Mouse (Mus musculus) thymus, adult 2 months (tissue): ENCODE results near the gene Snapc4. TPM values are rescaled to one million over a fixed set of nuclear protein-coding genes. Genes with fewer than 3 reads are reported as not detected.
"Not testable (repeated sequence)": the region's sequence is repeated elsewhere in the genome, so short reads cannot be mapped to it uniquely, and the experiment has no call there.

Experiments used
- DNase-seq: peaks from one replicate; pipeline ENCODE4 v3.0.0; 2021
- H3K27ac ChIP-seq: fragments of 200-500 bp; 2 replicates; pipeline ENCODE4 v1.5.1; 2012; ENCODE audit warnings: low read length, control low read depth; ENCODE audit not compliant: control insufficient read depth, insufficient read depth
- H3K27me3 ChIP-seq: fragments of 200-500 bp; 2 replicates; pipeline ENCODE4 v1.6.1; 2012; ENCODE audit warnings: mild to moderate bottlenecking, low read length, moderate library complexity, mixed read lengths; ENCODE audit not compliant: control insufficient read depth, insufficient read depth
- H3K36me3 ChIP-seq: fragments of 200-500 bp; 2 replicates; pipeline ENCODE4 v1.6.1; 2012; ENCODE audit warnings: mild to moderate bottlenecking, low read length, moderate library complexity; ENCODE audit not compliant: control insufficient read depth, insufficient read depth
- H3K4me1 ChIP-seq: fragments of 200-500 bp; replicated peaks from 2 replicates; pipeline ENCODE4 v1.6.1; 2012; ENCODE audit warnings: low read length; ENCODE audit not compliant: control insufficient read depth, insufficient read depth
- H3K4me3 ChIP-seq: fragments of 200-500 bp; 2 replicates; pipeline ENCODE4 v1.5.1; 2012; ENCODE audit warnings: mild to moderate bottlenecking, low read length, control low read depth, moderate library complexity; ENCODE audit not compliant: control insufficient read depth, insufficient read depth
- CTCF ChIP-seq: fragments of 200-500 bp; IDR thresholded peaks from 2 replicates; pipeline ENCODE4 v1.5.1; 2012; ENCODE audit warnings: mild to moderate bottlenecking, control low read depth, low read length, moderate library complexity, borderline replicate concordance; ENCODE audit not compliant: control insufficient read depth, poor library complexity, insufficient read depth; ENCODE audit errors: extremely low read depth
- POLR2A ChIP-seq: fragments of 200-500 bp; IDR thresholded peaks from 2 replicates; pipeline ENCODE4 v1.6.1; 2012; ENCODE audit warnings: mild to moderate bottlenecking, low read length, control low read depth, moderate library complexity; ENCODE audit not compliant: control insufficient read depth, poor library complexity, insufficient read depth; ENCODE audit errors: extremely low read depth
- WGBS: fragments of 180-500 bp; shearing (Covaris S2); methylation state at CpG from one replicate; pipeline ENCODE4 v1.1.7; 2018; 5-methylcytosine and 5-hydroxymethylcytosine counted together
- polyA plus RNA-seq: library from polyadenylated mRNA; depleted of rRNA; stranded (reverse); fragments of >200 nt; gene quantifications from 2 replicates; pipeline ENCODE4 v1.2.3, GENCODE M21; 2012

Gene Snapc4
- polyA plus RNA-seq, 1 experiment: 59.2 TPM

- Histone ChIP-seq H3K36me3 (peaks cover 50% of the 10 kb centered on the region), H3K4me1 (peaks cover 16% of the 10 kb centered on the region), H3K27ac (no peak overlapping the region), H3K27me3 (no peaks in the 10 kb centered on the region), H3K4me3 (no peak overlapping the region)
- no peak for TF ChIP-seq CTCF
- TF ChIP-seq POLR2A: no peak
- WGBS: 60% methylated on average over 3 of the region's 3 CpGs
- DNase-seq: no peak
These were observed 7.3 kb upstream of the Snapc4 start for GRCm38 (mm10) chr2:26387713-26388112.

- WGBS: 34% methylated on average over 6 of the region's 6 CpGs
- H3K4me1 ChIP-seq, H3K27me3 ChIP-seq, DNase-seq, H3K27ac ChIP-seq: not testable (repeated sequence)
- Histone ChIP-seq H3K4me3 (peak overlapping the region; percentile 60), H3K36me3 (peaks cover 32% of the 10 kb centered on the region)
These were observed 418 bp upstream of the Snapc4 start for GRCm38 (mm10) chr2:26380871-26381270.

- Histone ChIP-seq H3K27me3 (no peaks in the 10 kb centered on the region), H3K36me3 (peaks cover 32% of the 10 kb centered on the region), H3K4me1 (no peaks in the 10 kb centered on the region), H3K4me3 (no peak overlapping the region), H3K27ac (no peak overlapping the region)
- DNase-seq: no peak
- TF ChIP-seq CTCF (no peak), POLR2A (no peak)
- 95% methylated on average over 8 of the region's 8 CpGs for WGBS
These were observed 8.1 kb downstream of the Snapc4 start for GRCm38 (mm10) chr2:26372396-26372795.

GRCm38 (mm10) chr2:26368572-26368971 lies 11.9 kb downstream of the Snapc4 start:
- H3K27me3 ChIP-seq: no peaks in the 10 kb centered on the region
- DNase-seq: no peak
- TF ChIP-seq POLR2A: no peak
- no peak for TF ChIP-seq CTCF
- H3K36me3 ChIP-seq: peaks cover 30% of the 10 kb centered on the region
- H3K27ac ChIP-seq: no peak overlapping the region
- WGBS: 95% methylated on average over 1 of the region's 1 CpGs
- H3K4me1 ChIP-seq: no peaks in the 10 kb centered on the region
- H3K4me3 ChIP-seq: no peak overlapping the region

GRCm38 (mm10) chr2:26367911-26368310 lies 12.5 kb downstream of the Snapc4 start:
- WGBS: 96% methylated on average over 6 of the region's 6 CpGs
- Histone ChIP-seq H3K36me3 (peaks cover 25% of the 10 kb centered on the region), H3K4me1 (no peaks in the 10 kb centered on the region), H3K27me3 (no peaks in the 10 kb centered on the region), H3K27ac (no peak overlapping the region), H3K4me3 (no peak overlapping the region)
- no peak for DNase-seq
- TF ChIP-seq CTCF (no peak), POLR2A (no peak)

GRCm38 (mm10) chr2:26364738-26365465 lies 15.6 kb downstream of the Snapc4 start:
- Histone ChIP-seq H3K27me3 (no peaks in the 10 kb centered on the region), H3K4me1 (peaks cover 5% of the 10 kb centered on the region), H3K36me3 (peaks cover 21% of the 10 kb centered on the region; the same call in 1 of the 2 replicates), H3K27ac (no peak overlapping the region), H3K4me3 (no peak overlapping the region)
- 89% methylated on average over 10 of the region's 10 CpGs for WGBS
- DNase-seq: no peak
- TF ChIP-seq POLR2A (no peak), CTCF (no peak)

GRCm38 (mm10) chr2:26363481-26363880 lies 17.0 kb downstream of the Snapc4 start:
- H3K4me1 ChIP-seq: peaks cover 10% of the 10 kb centered on the region
- WGBS: 98% methylated on average over 5 of the region's 5 CpGs
- no peaks in the 10 kb centered on the region for H3K27me3 ChIP-seq
- H3K4me3 ChIP-seq: no peak overlapping the region
- DNase-seq: no peak
- TF ChIP-seq POLR2A: no peak
- H3K36me3 ChIP-seq: peaks cover 13% of the 10 kb centered on the region; the same call in 1 of the 2 replicates
- H3K27ac ChIP-seq: no peak overlapping the region
